Mouse (Mus musculus): ENCODE measurements around the gene Drc7. TPM values are rescaled to one million over a fixed set of nuclear protein-coding genes. Genes with fewer than 3 reads are reported as not detected.

Gene Drc7
- polyA plus RNA-seq, 1 experiment from 2014 or later: 0.32 TPM

DNA sequence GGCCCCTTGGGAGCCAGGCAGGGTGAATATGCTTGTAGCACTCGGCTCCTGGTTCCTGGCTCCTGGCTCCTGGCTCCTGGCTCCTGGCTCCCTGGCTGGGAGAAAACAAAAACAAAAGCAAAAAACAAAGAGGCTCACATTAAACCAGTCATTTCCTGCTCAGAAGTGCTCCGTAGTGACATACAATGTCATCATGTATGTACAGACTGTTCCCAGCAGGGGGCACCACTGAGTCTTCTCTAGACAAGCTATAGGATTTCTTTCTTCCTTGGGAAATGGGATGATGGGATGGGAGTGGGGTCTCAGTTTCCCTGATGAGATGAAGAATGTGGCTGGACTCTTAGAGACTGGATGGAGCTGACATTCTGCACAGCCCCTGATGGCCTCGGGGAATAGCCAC, 12.7 kb downstream of the Drc7 start:
- 40% methylated on average over 3 of the region's 3 CpGs for WGBS
- 0 out of 2 replicates have a peak, but pooled peaks have one; percentile 3 for ATAC-seq (ENCODE audit: insufficient number of reproducible peaks, insufficient read depth, low FRiP score, low TSS enrichment, low read depth)
- H3K9me3 ChIP-seq: no peaks in the 10 kb centered on the region
- H3K36me3 ChIP-seq: no peaks in the 10 kb centered on the region
- no peak overlapping the region for H3K27ac ChIP-seq
- H3K4me2 ChIP-seq: no peak overlapping the region
- H3K27me3 ChIP-seq: no peaks in the 10 kb centered on the region
- no peaks in the 10 kb centered on the region for H3K4me1 ChIP-seq
- H3K4me3 ChIP-seq: no peak overlapping the region
- no peak overlapping the region for H3K9ac ChIP-seq

DNA sequence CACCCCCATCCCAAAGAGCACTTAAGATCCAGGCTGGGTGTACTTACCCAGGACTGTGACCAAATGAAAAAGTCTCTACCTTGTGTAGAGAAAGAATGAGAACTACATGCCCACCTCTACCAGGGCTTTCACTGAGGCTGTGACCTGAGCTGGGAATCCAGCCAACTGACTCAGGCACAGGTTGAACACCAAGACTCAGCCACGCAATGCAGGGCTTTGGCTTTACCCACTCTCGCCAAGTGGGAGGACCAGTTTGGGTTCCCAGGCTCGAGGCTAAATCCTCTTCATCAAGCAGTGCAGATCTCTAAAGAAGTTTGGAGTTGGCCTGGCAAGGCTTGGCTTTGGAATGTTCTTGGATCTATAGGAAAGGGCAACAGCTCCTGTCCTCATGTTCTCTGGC, 20.6 kb downstream of the Drc7 start:
- Histone ChIP-seq H3K27me3 (peaks cover 4% of the 10 kb centered on the region; the same call in 1 of the 2 replicates), H3K4me2 (no peak overlapping the region), H3K9me3 (no peaks in the 10 kb centered on the region), H3K9ac (no peak overlapping the region), H3K36me3 (no peaks in the 10 kb centered on the region), H3K4me3 (no peak overlapping the region), H3K4me1 (no peaks in the 10 kb centered on the region), H3K27ac (no peak overlapping the region)
- WGBS: 72% methylated on average over 3 of the region's 3 CpGs
- ATAC-seq (ENCODE audit: insufficient number of reproducible peaks, insufficient read depth, low FRiP score, low TSS enrichment, low read depth): no peak

DNA sequence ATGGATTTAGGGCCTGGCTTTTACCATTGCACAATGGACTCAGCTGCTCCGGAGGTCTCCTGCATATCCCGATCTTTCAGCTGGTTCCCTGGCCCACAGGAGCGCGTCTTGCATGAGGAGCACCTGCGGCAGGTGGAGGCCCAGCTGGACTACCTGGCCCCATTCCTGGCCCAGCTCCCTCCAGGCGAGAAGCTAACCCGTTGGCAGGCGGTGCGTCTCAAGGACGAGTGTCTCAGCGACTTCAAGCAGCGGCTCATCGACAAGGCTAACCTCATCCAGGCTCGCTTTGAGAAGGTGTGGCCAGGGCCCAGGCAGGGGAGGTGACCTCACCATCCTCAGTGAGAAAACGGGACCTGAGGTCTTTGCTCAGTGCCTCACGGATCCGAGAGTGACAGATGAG, 21.2 kb downstream of the Drc7 start:
- no peaks in the 10 kb centered on the region for H3K36me3 ChIP-seq
- no peak overlapping the region for H3K4me3 ChIP-seq
- no peaks in the 10 kb centered on the region for H3K4me1 ChIP-seq
- 80% methylated on average over 17 of the region's 17 CpGs for WGBS
- H3K27ac ChIP-seq: no peak overlapping the region
- no peak overlapping the region for H3K9ac ChIP-seq
- peaks cover 4% of the 10 kb centered on the region; the same call in 1 of the 2 replicates for H3K27me3 ChIP-seq
- no peak overlapping the region for H3K4me2 ChIP-seq
- no peak for ATAC-seq (ENCODE audit: insufficient number of reproducible peaks, insufficient read depth, low FRiP score, low TSS enrichment, low read depth)
- H3K9me3 ChIP-seq: no peaks in the 10 kb centered on the region

DNA sequence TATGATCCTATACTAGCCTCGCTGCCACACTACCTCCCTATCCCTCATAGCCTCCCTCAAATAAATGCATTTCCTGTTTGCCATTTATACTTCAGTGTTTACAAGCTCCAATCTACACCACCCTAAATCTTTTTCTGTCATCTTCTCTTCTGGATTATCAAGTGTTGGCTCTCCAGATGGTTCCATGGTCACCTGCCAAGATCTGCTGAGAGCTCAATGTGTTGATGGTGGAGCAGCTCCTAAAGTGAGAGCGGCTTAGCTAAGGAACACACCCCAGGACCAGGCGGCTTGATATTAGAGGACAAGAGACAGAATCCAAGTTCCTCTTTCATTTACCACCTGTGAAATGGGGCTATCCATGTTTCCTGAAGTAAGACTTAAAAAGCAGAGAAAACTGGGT, 23.2 kb downstream of the Drc7 start:
- no peak for ATAC-seq (ENCODE audit: insufficient number of reproducible peaks, insufficient read depth, low FRiP score, low TSS enrichment, low read depth)
- H3K4me1 ChIP-seq: peaks cover 9% of the 10 kb centered on the region
- H3K27ac ChIP-seq: no peak overlapping the region
- no peak overlapping the region for H3K9ac ChIP-seq
- no peak overlapping the region for H3K4me2 ChIP-seq
- H3K4me3 ChIP-seq: no peak overlapping the region
- no peaks in the 10 kb centered on the region for H3K36me3 ChIP-seq
- peaks cover 4% of the 10 kb centered on the region; the same call in 1 of the 2 replicates for H3K27me3 ChIP-seq
- no peaks in the 10 kb centered on the region for H3K9me3 ChIP-seq
- 76% methylated on average over 3 of the region's 3 CpGs for WGBS

DNA sequence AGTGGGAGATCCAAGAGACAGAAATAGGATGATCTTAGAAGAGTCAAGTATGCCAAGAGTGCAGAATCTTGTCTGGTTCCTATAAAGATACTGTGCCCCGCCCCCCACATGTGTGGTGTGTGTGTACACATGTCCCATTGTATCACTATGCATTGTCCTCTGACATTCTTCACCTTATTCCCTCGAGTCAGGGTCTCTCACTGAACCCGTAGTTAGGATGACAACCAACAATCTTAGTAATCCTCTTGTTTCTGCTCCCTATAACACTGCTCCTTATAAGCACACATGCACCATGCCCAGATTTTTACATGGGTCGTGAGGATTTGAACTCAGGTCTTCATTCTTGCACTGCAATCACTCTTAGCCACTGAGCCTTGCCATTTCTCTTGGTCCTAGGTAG, 24.4 kb downstream of the Drc7 start:
- Histone ChIP-seq H3K9me3 (no peaks in the 10 kb centered on the region), H3K36me3 (peaks cover 7% of the 10 kb centered on the region; the same call in 1 of the 2 replicates), H3K4me3 (no peak overlapping the region), H3K4me1 (peaks cover 9% of the 10 kb centered on the region), H3K4me2 (no peak overlapping the region), H3K27ac (no peak overlapping the region), H3K27me3 (peaks cover 4% of the 10 kb centered on the region; the same call in 1 of the 2 replicates), H3K9ac (no peak overlapping the region)
- ATAC-seq (ENCODE audit: insufficient number of reproducible peaks, insufficient read depth, low FRiP score, low TSS enrichment, low read depth): no peak
- 84% methylated on average over 4 of the region's 4 CpGs for WGBS

DNA sequence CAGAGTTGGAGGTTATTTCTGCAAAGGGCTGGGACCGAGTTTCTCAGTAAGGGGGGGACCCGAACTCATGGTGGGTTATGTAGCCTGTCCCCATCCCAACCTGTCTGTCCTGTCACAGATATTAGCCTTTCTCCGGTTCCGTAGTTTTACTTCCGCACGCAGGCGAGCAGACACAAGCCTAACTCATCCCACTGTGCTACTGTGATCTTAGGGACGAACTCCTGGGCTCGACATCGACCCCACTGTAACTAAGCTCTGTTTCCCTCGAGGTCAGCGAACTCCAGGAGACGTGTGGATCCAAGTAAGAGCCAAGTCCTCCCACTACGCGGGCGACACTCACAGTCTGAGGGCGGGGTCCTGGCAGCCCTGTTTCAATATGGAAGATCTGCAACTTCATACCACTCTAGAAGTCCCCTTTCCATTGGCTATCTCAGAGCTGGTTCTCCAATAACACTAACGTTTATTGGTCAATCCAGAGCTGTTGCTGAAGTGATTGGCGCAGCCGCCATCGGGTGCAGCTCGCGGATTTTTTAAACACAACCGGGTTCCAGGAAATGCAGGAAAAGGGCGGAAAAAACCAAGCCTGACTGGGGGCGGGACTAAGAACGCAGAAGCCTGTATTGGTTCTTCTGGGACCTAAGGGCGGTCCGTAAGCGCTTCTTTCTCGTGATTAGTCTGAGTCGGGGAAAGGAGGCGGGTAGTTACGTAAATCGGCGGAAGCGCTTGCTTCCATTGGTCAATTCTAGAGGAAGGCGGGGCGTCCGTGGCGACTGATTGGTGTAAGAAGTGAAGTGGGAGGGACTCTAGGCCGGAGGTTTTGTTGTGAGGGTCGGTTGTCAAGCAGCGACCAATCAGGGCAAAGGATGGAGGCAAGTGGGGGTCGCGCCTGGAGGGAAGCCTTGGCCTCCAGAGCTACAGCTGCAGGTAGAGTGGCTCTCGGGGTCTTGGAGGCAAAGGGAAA, 25.8 kb downstream of the Drc7 start, which contains the start of gene Katnb1:
Katnb1 (plus strand) TSS at position 806 of the 961 bp plus-strand sequence.
- Histone ChIP-seq H3K9me3 (no peaks in the 10 kb centered on the region), H3K4me1 (peaks cover 9% of the 10 kb centered on the region), H3K36me3 (peaks cover 20% of the 10 kb centered on the region), H3K4me2 (peak within 1 kb of the TSS; percentile 92), H3K27me3 (peaks cover 4% of the 10 kb centered on the region; the same call in 1 of the 2 replicates), H3K9ac (peak within 1 kb of the TSS; percentile 80), H3K27ac (peak within 1 kb of the TSS; percentile 67), H3K4me3 (peak within 1 kb of the TSS; percentile 83)
- ATAC-seq (ENCODE audit: insufficient number of reproducible peaks, insufficient read depth, low FRiP score, low TSS enrichment, low read depth): peak; percentile 97
- under 1% methylated on average over 47 of the region's 47 CpGs for WGBS

DNA sequence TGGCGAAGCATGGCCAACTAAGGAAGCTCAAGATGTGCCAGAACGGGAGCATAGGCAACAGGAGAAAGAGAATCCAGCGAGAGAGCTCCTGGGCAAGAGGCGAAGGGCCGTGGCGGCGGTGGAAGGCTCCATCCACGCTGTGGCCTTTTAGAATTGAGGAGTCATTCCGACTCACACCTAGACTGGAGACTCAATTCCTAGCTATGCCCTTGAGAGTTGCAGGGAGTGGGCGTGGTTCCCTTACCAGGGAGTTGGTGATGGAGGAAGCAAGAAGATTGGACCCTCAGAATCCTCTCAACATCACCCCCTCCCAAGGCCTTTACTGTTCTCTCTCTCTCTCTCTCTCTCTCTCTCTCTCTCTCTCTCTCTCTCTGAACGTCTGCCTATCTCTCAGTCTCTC, 26.7 kb downstream of the Drc7 start:
- Histone ChIP-seq H3K9me3 (no peaks in the 10 kb centered on the region), H3K27ac (peak overlapping the region; percentile 67), H3K36me3 (peaks cover 24% of the 10 kb centered on the region), H3K27me3 (peaks cover 4% of the 10 kb centered on the region; the same call in 1 of the 2 replicates), H3K4me3 (peak overlapping the region; percentile 83), H3K4me1 (peaks cover 9% of the 10 kb centered on the region), H3K4me2 (peak overlapping the region; percentile 92), H3K9ac (peak overlapping the region; percentile 80)
- no peak for ATAC-seq (ENCODE audit: insufficient number of reproducible peaks, insufficient read depth, low FRiP score, low TSS enrichment, low read depth)
- WGBS: 8% methylated on average over 11 of the region's 11 CpGs

DNA sequence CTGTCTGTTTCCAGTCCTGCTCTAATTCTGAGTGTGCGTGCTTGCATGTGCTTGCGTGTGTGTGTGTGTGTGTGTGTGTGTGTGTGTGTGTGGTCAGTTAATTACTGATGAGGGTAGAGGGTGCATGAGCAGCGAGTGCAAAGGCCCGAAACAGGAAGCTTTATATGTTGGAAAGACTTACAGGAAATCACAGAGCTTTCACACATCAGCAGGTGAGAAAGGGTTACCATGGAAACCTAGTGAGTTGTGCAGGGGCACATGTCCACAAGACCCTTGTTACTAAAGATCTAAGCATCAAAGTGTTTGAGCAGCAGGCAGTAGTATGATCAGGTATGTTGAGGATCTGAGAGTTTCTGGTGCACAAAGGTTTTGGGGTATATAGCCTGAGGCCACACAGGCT, 29.4 kb downstream of the Drc7 start:
- H3K27me3 ChIP-seq: no peaks in the 10 kb centered on the region
- H3K36me3 ChIP-seq: peaks cover 46% of the 10 kb centered on the region
- H3K9ac ChIP-seq: no peak overlapping the region
- no peak overlapping the region for H3K4me3 ChIP-seq
- H3K9me3 ChIP-seq: no peaks in the 10 kb centered on the region
- 86% methylated on average over 4 of the region's 4 CpGs for WGBS
- peaks cover 9% of the 10 kb centered on the region for H3K4me1 ChIP-seq
- ATAC-seq (ENCODE audit: insufficient number of reproducible peaks, insufficient read depth, low FRiP score, low TSS enrichment, low read depth): no peak
- H3K27ac ChIP-seq: no peak overlapping the region
- H3K4me2 ChIP-seq: no peak overlapping the region

DNA sequence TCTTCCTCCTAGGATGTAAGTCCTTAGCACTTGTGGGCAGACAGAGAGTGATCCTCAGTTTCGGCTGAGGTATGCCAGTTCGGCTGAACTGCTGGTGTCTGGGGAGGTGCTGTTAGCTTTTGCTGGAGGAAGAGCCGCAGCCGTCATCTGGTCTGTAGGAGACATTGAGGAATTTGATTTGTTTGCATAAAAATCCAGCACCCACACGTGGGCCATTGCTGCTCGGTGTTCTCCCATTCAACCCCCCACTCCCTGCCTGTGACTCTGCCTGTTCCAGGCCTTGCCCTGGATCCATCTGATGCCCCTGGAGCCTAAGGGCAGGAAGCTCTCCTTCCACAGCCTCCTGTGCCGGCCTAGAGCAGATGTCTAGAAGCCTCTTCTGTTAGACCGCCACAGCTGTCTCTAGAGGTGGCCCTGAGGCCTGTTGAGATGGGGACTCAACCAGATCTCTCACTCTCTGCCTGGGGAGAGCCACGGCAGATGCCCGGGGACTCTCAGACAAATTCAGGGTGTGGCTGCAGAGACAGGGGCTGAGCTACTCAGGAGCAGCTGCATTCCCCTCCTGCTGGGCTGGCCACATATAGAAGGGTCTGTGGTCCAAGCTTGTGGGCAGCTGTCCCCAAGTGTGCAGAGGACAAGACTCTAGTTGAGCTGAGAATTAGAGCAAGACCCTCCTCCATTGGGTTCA, 30.0 kb downstream of the Drc7 start:
- Histone ChIP-seq H3K36me3 (peaks cover 50% of the 10 kb centered on the region), H3K27ac (no peak overlapping the region), H3K4me2 (no peak overlapping the region), H3K27me3 (no peaks in the 10 kb centered on the region), H3K9me3 (no peaks in the 10 kb centered on the region), H3K4me3 (no peak overlapping the region), H3K4me1 (peaks cover 9% of the 10 kb centered on the region), H3K9ac (no peak overlapping the region)
- ATAC-seq (ENCODE audit: insufficient number of reproducible peaks, insufficient read depth, low FRiP score, low TSS enrichment, low read depth): no peak
- WGBS: 76% methylated on average over 10 of the region's 10 CpGs

DNA sequence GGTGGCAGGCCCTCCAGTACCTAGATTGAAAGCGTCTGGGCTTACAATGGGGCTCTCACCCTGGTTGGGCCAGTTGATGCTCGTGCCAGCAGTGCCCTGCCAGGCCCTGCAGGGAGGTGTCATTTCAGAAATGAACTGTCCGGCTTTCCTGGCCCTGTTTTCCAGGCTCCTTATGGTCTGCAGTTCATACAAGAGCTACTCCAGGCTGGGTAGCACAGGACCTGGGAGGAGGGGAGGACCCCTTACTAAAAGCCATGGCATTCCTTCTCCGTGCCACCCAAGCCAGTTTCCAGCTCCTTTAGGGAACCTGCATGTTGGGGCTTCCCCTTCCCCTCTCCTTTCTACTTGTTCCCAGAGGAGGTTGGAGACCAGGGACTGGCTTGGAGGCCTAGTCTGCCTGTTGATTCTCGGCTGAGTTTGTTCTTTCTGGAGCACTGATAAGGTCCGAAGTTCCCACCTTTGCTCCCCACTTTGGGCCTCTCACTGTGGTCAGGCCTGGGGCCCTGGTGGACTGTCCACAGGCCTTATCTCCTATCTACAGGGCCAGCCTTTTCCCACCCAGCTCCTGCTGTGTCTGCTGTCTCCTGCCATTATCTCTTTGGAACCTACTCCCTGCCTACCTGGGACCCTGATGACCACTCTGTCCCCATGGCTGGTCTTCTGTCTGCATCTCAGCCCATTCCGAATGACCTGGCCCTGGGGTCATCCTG, 30.7 kb downstream of the Drc7 start:
- no peaks in the 10 kb centered on the region for H3K27me3 ChIP-seq
- no peak overlapping the region for H3K9ac ChIP-seq
- H3K4me2 ChIP-seq: no peak overlapping the region
- H3K27ac ChIP-seq: no peak overlapping the region
- H3K4me3 ChIP-seq: no peak overlapping the region
- H3K36me3 ChIP-seq: peaks cover 57% of the 10 kb centered on the region
- H3K4me1 ChIP-seq: peaks cover 9% of the 10 kb centered on the region
- WGBS: 92% methylated on average over 7 of the region's 7 CpGs
- no peaks in the 10 kb centered on the region for H3K9me3 ChIP-seq
- ATAC-seq (ENCODE audit: insufficient number of reproducible peaks, insufficient read depth, low FRiP score, low TSS enrichment, low read depth): no peak

DNA sequence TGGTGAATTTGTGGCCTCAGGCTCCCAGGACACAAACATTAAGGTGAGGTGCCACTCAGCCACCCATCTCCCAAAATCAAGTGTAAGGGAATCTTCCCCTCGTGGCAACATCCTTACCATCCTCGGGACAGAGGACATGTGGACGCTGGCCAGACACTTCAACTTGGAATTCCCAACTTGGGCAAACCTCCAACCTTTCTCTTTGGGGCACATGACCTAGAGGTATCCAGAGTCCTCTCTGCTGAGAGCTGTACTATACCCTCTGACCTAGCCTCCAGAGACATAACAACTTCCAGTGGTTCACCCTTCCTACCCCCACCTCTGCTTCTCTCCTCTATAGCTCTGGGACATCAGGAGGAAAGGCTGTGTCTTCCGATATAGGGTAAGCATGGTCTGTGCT, 38.7 kb downstream of the Drc7 start:
- no peaks in the 10 kb centered on the region for H3K4me1 ChIP-seq
- H3K27me3 ChIP-seq: no peaks in the 10 kb centered on the region
- H3K36me3 ChIP-seq: peaks cover 95% of the 10 kb centered on the region
- no peak overlapping the region for H3K4me2 ChIP-seq
- H3K4me3 ChIP-seq: no peak overlapping the region
- 91% methylated on average over 4 of the region's 4 CpGs for WGBS
- H3K9me3 ChIP-seq: no peaks in the 10 kb centered on the region
- no peak for ATAC-seq (ENCODE audit: insufficient number of reproducible peaks, insufficient read depth, low FRiP score, low TSS enrichment, low read depth)
- H3K27ac ChIP-seq: no peak overlapping the region
- H3K9ac ChIP-seq: no peak overlapping the region

Data from embryonic facial prominence, embryonic 13.5 days (tissue).